Mouse (Mus musculus): ENCODE results near the gene Zfp952. TPM values are rescaled to one million over a fixed set of nuclear protein-coding genes. Genes with fewer than 3 reads are reported as not detected.

The Zfp952 gene
- polyA plus RNA-seq, 1 experiment from 2014 or later = 22.1 TPM

DNA sequence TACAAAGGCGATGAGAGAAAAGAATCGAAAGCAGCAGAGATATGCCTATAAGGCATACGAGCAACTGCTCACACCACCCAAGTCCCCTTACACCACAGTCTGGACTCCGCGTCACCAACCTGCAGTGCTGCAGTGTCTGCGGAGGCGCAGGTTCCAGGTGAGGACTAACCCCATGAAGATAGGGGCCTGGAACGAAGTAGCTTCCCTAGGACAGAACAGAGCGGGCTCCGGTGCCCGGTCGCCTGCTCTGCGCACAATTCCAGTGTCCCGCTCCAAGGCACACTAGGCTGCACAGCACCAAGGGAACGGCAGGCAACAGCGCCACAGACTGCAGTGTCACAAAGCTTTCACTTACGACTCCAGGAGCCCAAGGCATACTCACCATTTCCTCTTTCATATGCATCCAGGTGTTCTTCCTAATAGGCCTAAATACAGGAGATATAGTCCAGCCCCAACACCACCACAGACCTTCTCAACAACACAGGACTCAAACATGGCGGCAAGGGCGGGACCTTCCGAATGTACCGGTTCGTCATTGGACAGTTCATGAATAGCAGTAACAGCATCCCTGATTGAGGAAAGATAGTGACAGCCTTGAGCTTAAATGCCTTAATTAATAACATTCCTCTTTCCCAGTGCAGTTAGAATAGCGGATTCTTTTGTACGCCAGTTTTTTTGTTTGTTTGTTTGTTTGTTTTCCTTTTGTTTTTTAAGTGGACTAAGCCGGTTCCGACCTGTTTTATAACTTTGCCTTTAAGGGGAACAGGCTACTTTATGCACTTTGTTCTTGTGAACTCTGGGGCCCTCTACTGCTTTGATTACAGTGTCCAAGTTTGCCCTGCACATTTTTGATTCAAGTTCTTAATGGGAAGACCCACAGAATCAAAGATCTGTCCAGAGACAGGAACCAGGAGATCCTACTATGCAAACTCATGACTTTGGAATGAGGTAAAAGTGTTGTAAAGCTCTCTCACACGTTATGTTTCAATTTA lies 40.3 kb downstream of the Zfp952 start, which contains the start of gene Zfp763:
Zfp763 (minus strand) TSS at position 503 of the 992 bp plus-strand sequence.
- Histone ChIP-seq H3K4me1 (replicated peaks; ENCODE audit: control insufficient read depth, insufficient read depth, low read length) (peaks cover 11% of the 10 kb centered on the region; the same call in 1 of the 2 replicates), H3K27me3 (replicated peaks; ENCODE audit: control insufficient read depth, insufficient read depth, low read length) (no peaks in the 10 kb centered on the region), H3K9ac (replicated peaks; ENCODE audit: low read depth, low read length) (peak within 1 kb of the TSS; percentile 80), H3K36me3 (ENCODE audit: control insufficient read depth, insufficient read depth) (no peaks in the 10 kb centered on the region), H3K4me3 (replicated peaks; ENCODE audit: low read length) (peak within 1 kb of the TSS; percentile 78), H3K27ac (ENCODE audit: low read length) (peak within 1 kb of the TSS; percentile 89), H3K4me2 (ENCODE audit: low read length) (peak within 1 kb of the TSS; percentile 59), H3K9me3 (ENCODE audit: control insufficient read depth, low read length) (no peaks in the 10 kb centered on the region)
- peak; percentile 99 for ATAC-seq
- 2% methylated on average over 27 of the region's 27 CpGs for whole genome bisulfite sequencing

Other genes with a start within 250 kb of the Zfp952 start
- 47.4 and 48.7 TPM in 2 replicates for gene Zfp871, start 204.8 kb upstream of the Zfp952 start, polyA plus RNA-seq (2015; fragmentation: Nextera tagmentation; extraction: Ambion mirVana)
- 39.5 and 46.2 TPM in 2 replicates for gene Zfp811, start 183.2 kb upstream of the Zfp952 start, polyA plus RNA-seq (2015; fragmentation: Nextera tagmentation; extraction: Ambion mirVana)
- 18.8 and 20.0 TPM in 2 replicates for gene Zfp799, start 162.9 kb upstream of the Zfp952 start, polyA plus RNA-seq (2015; fragmentation: Nextera tagmentation; extraction: Ambion mirVana)
- gene Zfp870, start 101.5 kb upstream of the Zfp952 start, polyA plus RNA-seq (2015; fragmentation: Nextera tagmentation; extraction: Ambion mirVana) = 8.1 and 10.4 TPM in 2 replicates
- 0.18 and 0.27 TPM in 2 replicates for gene Cyp4f14, start 75.8 kb upstream of the Zfp952 start, polyA plus RNA-seq (2015; fragmentation: Nextera tagmentation; extraction: Ambion mirVana)
- gene Cyp4f13, start 45.7 kb upstream of the Zfp952 start, polyA plus RNA-seq (2015; fragmentation: Nextera tagmentation; extraction: Ambion mirVana) = 8.0 and 8.4 TPM in 2 replicates
- gene Zfp472, start 27.3 kb upstream of the Zfp952 start, polyA plus RNA-seq (2015; fragmentation: Nextera tagmentation; extraction: Ambion mirVana) = 10.0 and 10.4 TPM in 2 replicates
- 32.1 and 34.6 TPM in 2 replicates for gene Zfp763, start 40.3 kb downstream of the Zfp952 start, polyA plus RNA-seq (2015; fragmentation: Nextera tagmentation; extraction: Ambion mirVana)
- not detected in 2 replicates for gene 4921501E09Rik, start 74.9 kb downstream of the Zfp952 start, polyA plus RNA-seq (2015; fragmentation: Nextera tagmentation; extraction: Ambion mirVana)
- gene Zfp563, start 96.2 kb downstream of the Zfp952 start, polyA plus RNA-seq (2015; fragmentation: Nextera tagmentation; extraction: Ambion mirVana) = 25.0 and 26.8 TPM in 2 replicates
- 0.17 and 0.44 TPM in 2 replicates for gene Morc2b, start 146.6 kb downstream of the Zfp952 start, polyA plus RNA-seq (2015; fragmentation: Nextera tagmentation; extraction: Ambion mirVana)
- gene Olfr55, start 175.3 kb downstream of the Zfp952 start, polyA plus RNA-seq (2015; fragmentation: Nextera tagmentation; extraction: Ambion mirVana) = not detected in 2 replicates
- not detected in 2 replicates for gene Olfr239, start 198.2 kb downstream of the Zfp952 start, polyA plus RNA-seq (2015; fragmentation: Nextera tagmentation; extraction: Ambion mirVana)
- gene Olfr1564, start 228.6 kb downstream of the Zfp952 start, polyA plus RNA-seq (2015; fragmentation: Nextera tagmentation; extraction: Ambion mirVana) = 0.05 TPM in 1 of 2 replicates, not detected in the other